Mouse (Mus musculus) lung, adult 2 months (tissue): Measurements from ENCODE around the gene Pigx.

Experiments used
- CTCF ChIP-seq: fragments of 200-500 bp; IDR thresholded peaks from 2 replicates; pipeline ENCODE4 v1.5.1; 2011; ENCODE audit warnings: mild to moderate bottlenecking, low read length, control low read depth; ENCODE audit not compliant: insufficient read depth
- POLR2A ChIP-seq: fragments of 200-500 bp; IDR thresholded peaks from 2 replicates; pipeline ENCODE4 v1.6.1; 2011; ENCODE audit warnings: low read depth, mild to moderate bottlenecking, control low read depth, low read length, borderline replicate concordance; ENCODE audit errors: extremely low read depth

- TF ChIP-seq CTCF (no peak), POLR2A (no peak)
These were observed 21.0 kb downstream of the Pigx start for GRCm38 (mm10) chr16:32078408-32078990.
